Mouse (Mus musculus) ZHBTc4 (cell line): ENCODE measurements around the gene Prkca.

ENCODE experiments used
- DNase-seq: peaks from one replicate; pipeline ENCODE4 v3.0.0-alpha.2; 2011; ENCODE audit warnings: low read depth, low spot score

Prkca gene

GRCm38 (mm10) chr11:108210749-108211148 is 133.0 kb downstream of the Prkca start:
- DNase-seq, result no peak

DNA sequence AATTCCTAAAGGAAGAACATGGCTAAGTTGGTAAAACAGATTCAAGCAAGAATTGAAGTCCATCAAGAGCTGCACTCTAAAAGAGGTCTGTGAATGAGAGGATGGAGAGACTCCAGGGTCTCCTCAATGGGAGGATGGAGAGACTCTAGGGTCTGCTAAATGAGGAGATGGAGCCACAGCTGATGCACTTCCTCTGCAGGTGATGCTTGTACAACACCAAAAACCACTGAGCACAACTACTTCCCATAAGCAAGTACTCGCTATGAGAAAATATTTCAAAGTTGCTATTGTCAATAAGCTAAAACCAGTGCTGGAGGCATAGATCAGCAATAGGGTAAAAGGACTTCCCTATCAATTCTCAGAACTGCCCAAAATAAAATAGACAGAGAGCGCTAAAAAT is 137.1 kb downstream of the Prkca start:
- DNase-seq, result no peak

DNA sequence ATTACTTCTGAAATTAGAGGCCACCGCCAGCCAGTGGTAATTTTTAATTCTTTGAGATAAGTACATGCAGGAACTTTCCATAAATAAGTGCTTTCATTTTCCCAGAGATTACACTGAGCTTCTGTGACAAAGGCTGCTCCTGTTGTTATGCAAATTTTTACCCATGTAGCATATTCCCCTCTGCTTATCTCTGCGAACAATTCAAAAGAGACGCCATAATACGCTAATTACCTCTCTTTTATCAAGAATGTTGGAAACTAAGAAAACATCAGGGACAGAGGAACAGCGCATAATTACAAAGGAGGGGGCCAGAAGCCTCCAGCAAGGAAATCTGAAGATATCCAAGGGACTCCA is 138.9 kb downstream of the Prkca start:
- DNase-seq, result no peak

DNA sequence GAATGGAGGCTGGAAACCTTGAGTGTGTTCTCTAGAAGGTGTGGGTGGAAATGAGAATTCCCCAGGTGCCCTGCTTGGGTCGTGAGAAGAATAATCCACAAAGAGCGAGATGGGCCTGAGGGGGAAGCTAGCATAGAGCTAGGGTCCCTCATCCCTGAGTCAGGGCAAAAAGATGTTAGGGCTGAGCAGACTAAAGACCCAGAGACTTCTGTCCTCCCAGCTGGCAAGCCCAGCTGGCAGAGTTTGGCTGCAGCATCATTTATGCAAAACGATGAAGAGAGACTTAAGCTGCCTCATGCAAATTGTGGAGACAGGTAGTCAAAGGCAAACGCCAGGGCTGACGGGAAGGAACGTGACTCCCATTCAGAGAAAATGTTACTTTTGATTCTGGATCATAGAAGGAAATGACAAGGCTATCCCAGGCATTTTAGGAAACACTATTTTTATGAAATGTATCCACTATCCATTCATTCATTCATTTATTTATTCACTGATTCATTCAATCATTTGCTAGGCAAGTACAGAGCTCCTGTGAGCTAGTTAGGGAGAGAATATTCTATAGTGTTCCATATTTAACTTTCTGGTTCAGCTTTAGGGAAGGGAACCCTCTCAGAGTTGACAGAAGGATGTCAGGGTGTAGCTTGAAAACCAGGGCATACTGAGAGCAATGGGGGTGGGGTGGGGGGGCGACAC is 139.4 kb downstream of the Prkca start:
- DNase-seq, result no peak

- DNase-seq, result no peak
These were observed 140.9 kb downstream of the Prkca start for GRCm38 (mm10) chr11:108202835-108203234.

GRCm38 (mm10) chr11:108200679-108201586 is 142.8 kb downstream of the Prkca start:
- DNase-seq, result no peak

DNA sequence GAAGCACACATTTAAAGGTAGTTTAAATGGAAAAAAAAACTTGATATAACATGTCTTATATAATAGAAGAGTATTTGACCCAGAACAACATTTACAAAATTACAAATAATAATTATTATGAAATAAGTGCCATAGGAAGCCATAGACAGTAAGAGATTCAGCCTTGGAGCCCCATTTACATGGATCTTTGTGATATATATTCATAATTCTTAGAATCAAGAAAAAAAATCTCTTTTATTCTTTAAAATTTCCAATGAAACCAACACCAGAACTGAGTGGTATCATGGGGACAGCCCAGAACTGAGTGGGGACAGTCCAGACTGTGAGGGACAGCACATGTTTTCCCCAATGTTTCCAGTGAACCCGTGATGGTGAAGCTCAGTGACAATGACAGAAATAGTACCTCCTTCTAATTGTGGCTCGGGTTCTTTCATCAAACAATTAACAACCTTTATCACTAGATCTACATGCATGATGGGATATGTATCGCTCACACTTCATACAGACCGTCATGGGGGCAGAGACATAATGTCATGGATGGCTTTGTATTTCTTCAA is 144.2 kb downstream of the Prkca start:
- no peak for DNase-seq

GRCm38 (mm10) chr11:108198592-108198991 is 145.1 kb downstream of the Prkca start:
- no peak for DNase-seq

DNA sequence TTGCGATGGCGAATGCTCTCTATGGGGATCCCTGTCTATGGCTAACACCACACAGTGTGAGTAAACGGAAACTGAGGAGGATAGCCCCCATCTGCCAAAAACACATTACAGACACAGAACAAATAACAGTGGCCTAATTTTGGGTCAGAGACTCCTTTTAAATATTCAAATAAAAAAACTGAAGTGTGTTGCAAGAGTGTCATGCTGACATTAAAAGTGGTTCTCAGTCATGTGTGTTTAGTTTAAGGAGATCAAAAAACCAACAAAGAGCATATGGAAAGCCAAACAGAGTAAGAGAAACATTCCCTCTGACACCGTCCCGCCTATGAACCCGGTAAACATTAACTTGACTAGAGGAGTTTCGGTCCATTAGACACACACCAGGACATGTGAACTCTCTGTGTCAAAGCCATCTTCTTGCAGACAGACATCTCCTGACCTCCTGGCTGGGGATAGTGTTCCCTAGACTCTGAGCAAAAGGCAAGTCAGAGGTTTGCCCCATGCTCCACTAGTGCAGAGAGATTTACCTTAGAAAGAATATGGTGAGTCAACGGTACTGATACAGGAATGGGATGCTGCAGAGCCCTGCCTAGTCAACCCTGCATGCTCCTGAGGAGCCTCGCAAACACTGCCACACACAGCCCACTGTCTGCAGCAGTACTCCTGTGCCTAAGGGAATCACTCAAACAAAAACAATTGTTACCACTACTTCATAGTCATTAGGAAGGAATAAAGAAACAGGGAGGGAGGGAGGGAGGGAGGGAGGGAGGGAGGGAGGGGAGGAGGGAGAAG is 146.1 kb downstream of the Prkca start:
- DNase-seq, result no peak

DNA sequence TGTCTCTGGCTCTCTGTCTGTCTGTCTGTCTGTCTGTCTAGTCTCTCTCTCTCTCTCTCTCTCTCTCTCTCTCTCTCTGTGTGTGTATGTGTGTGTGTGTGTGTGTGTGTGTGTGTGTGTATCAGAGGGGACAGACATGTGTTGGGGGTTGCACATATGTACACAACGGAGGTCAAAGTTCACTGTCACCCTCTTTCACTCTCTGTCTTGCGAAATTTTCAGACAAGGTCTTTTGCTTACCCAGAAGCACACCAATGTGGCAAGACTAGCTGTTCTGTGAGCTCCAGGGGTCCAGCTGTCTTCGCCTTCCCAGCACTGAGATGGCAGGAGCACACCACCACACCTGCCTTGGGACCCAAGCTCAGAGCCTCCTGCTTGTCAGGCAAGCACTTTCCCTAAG is 146.9 kb downstream of the Prkca start:
- no peak for DNase-seq

DNA sequence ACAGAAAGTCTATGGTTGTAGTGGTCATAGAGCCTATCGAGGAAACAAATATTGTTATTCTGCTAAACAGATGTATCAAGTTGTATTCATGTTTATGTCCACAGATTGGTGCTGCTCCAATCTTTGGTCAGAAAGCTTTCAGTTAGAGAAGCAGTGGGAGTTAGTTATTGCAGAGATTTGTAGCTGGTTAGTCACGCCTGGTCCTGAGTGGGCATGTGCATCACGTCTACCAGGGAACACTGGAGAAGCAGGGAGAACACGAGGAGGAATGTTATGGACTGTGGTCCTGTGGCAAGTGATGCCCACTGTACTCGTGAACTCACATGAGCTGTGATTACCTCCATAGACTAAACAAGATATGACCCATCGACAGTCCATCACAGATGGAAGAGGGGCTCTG is 153.4 kb downstream of the Prkca start:
- DNase-seq, result no peak

DNA sequence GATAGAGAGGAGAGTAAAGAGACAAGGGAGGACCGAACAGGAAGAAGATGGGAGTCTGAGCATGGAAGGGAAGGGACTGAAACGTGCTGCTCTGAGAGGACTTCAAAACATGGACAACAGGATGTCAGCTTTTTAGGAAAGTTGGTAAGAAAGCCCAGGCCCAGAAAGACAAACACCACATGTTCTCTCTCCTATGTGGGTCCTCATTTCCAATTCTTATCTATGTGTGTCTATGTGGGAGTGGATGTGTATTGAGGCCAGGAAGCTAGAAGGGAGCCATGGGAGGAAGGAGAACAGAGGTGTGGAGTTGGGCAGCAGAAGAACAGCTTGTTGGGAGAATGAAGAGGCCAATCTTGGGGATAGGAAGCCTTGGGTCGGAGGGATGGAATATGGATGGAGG is 154.4 kb downstream of the Prkca start:
- no peak for DNase-seq

DNA sequence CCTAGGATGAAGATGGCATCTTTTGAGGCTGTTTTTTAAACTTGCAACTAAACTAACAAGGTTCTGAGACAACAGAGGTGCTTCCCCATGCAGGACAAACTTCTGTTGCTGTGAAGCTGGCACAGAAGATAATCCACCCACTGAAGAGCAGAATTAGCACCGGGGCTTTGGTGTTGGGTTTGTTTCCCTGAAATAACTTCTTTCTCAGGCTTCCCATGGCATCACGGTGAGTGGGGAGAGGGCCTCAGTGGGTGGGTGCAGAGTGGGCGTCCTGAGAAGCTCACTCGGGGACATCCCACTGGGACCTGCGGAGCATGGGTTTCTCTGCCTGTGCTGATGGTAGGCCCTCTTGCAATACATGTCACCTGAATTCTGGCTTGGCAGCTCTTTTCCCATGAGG is 161.3 kb downstream of the Prkca start:
- no peak for DNase-seq

DNA sequence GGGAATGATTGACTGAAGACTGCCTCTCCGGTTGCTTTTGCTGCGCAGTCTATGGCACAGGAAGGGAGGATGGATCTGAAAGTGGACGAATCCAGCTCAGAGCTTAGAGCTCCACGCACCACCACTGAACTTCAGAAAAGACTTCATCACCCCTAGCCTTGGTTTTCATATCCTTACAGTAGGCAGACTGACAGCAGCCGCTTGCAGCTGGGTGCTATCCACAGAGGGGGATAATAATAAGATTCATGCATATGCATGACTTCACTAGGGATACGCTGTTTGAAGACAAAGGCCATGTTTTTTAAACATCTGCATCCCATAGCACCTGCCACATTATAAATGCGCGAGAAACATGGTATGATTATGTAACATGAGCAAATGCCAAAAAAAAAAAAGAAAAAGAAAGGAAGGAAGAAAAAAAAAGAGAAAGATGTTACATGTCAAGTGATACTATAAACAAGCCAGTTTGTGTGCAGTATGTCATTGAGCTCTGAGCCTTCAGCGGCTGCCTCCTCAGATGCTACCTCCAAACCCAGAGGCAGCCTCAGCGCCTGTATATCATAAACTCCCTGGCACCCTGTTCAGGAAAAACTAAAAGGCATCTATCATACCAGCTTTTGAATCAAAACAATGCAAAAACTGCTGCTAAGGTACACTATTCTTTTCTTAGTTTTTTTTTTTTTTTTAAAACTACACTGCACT is 162.6 kb downstream of the Prkca start:
- DNase-seq, result no peak

- DNase-seq, result no peak
These were observed 164.9 kb downstream of the Prkca start for GRCm38 (mm10) chr11:108178802-108179201.

- DNase-seq, result no peak
These were observed 165.5 kb downstream of the Prkca start for GRCm38 (mm10) chr11:108178258-108178657.

DNA sequence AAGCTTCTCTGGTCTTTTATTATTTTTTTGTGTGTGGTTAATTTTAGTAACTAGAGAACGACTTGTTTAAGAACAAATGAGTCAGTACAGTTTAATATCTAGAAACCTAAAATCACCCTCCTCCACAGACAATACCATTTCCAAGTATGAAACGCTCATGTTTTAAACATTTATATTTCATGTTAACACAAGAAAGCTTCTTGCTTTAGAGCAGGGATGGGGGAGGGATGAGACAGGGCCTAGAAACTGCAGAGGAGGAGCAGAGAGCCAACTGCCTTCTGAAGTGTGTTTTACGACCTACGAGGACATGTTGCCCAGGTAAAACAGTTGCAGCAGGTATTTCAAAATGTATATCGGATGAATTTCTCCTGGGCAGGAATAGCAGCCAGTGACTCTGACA is 167.0 kb downstream of the Prkca start:
- DNase-seq, result no peak

- no peak for DNase-seq
These were observed 171.8 kb downstream of the Prkca start for GRCm38 (mm10) chr11:108171917-108172316.

DNA sequence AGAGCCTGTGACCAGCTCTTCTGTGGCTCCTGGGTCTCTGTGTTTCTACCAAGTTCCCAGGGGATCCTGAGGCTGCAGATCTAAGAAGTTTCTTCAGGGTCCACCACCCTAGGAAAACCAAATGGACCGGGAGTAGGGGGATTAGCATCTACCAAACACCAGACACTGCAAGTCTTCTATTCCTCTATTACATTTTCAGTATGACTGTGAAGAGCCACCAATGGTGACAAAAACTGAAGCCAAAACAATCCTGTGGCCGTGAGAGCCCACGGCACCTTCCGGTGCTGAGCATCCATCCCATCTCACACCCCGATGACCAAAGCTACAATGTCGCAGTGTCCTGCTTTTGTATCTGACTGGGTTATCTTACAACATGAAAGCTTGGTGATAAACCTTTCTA is 172.5 kb downstream of the Prkca start:
- no peak for DNase-seq

- DNase-seq, result no peak
These were observed 173.6 kb downstream of the Prkca start for GRCm38 (mm10) chr11:108170107-108170506.

- DNase-seq, result peak; percentile 9
These were observed 178.0 kb downstream of the Prkca start for GRCm38 (mm10) chr11:108165725-108166124.
